Mouse (Mus musculus) kidney, embryonic 14.5 days (tissue): ENCODE data around the gene C130074G19Rik. TPM values are rescaled to one million over a fixed set of nuclear protein-coding genes. Genes with fewer than 3 reads are reported as not detected.

ENCODE experiments used
- ATAC-seq: fragments of 200-750 bp; cut with Nextera tagmentation; 2 replicates; pipeline ENCODE4 v1.8.0; 2017; ENCODE audit warnings: moderate number of reproducible peaks, mild to moderate bottlenecking, moderate TSS enrichment, moderate library complexity; ENCODE audit not compliant: low FRiP score, low TSS enrichment
- H3K27ac ChIP-seq: fragments of 300-500 bp; sonication (generic); 2 replicates; pipeline ENCODE4 v1.5.1; 2014; ENCODE audit warnings: low read depth, mild to moderate bottlenecking, low read length, moderate library complexity, mixed read lengths
- H3K27me3 ChIP-seq: fragments of 300-500 bp; sonication (generic); 2 replicates; pipeline ENCODE4 v1.6.1; 2014; ENCODE audit warnings: mild to moderate bottlenecking, low read length; ENCODE audit not compliant: control insufficient read depth, insufficient read depth
- H3K36me3 ChIP-seq: fragments of 300-500 bp; sonication (generic); 2 replicates; pipeline ENCODE4 v1.6.1; 2014; ENCODE audit warnings: low read length, mixed read lengths; ENCODE audit not compliant: control insufficient read depth, insufficient read depth
- H3K4me1 ChIP-seq: fragments of 300-500 bp; sonication (generic); 2 replicates; pipeline ENCODE4 v1.6.1; 2014; ENCODE audit warnings: low read length, mixed read lengths; ENCODE audit not compliant: control insufficient read depth, insufficient read depth
- H3K4me2 ChIP-seq: fragments of 300-500 bp; sonication (generic); replicated peaks from 2 replicates; pipeline ENCODE4 v1.6.1; 2014; ENCODE audit warnings: low read depth, mild to moderate bottlenecking, low read length
- H3K4me3 ChIP-seq: fragments of 300-500 bp; sonication (generic); 2 replicates; pipeline ENCODE4 v1.5.1; 2014; ENCODE audit warnings: mild to moderate bottlenecking, low read length
- H3K9ac ChIP-seq: fragments of 300-500 bp; sonication (generic); 2 replicates; pipeline ENCODE4 v1.6.1; 2014; ENCODE audit warnings: low read depth, mild to moderate bottlenecking, low read length, moderate library complexity
- H3K9me3 ChIP-seq: fragments of 300-500 bp; sonication (generic); 2 replicates; pipeline ENCODE4 v1.6.1; 2016; ENCODE audit warnings: low read length; ENCODE audit not compliant: control insufficient read depth
- WGBS: fragments of 180-500 bp; shearing (Covaris S2); extraction: QIAGEN DNeasy Blood & Tissue Kit; methylation state at CpG from one replicate; pipeline ENCODE4 v1.1.7; 2014; 5-methylcytosine and 5-hydroxymethylcytosine counted together
- polyA plus RNA-seq: library from polyadenylated mRNA; unstranded; fragments of >200 nt; fragmentation: Nextera tagmentation; extraction: Ambion mirVana; gene quantifications from 2 replicates; pipeline ENCODE4 v1.2.1, GENCODE M21; 2014

C130074G19Rik gene
- polyA plus RNA-seq, 1 experiment from 2014 or later: 2.2 TPM

- H3K9ac ChIP-seq: no peak overlapping the region
- peaks cover 13% of the 10 kb centered on the region for H3K36me3 ChIP-seq
- ATAC-seq: no peak
- 72% methylated on average over 6 of the region's 6 CpGs for WGBS
- no peak overlapping the region for H3K27ac ChIP-seq
- H3K27me3 ChIP-seq: no peaks in the 10 kb centered on the region
- H3K9me3 ChIP-seq: no peaks in the 10 kb centered on the region
- H3K4me1 ChIP-seq: no peaks in the 10 kb centered on the region
- H3K4me2 ChIP-seq: no peak overlapping the region
- no peak overlapping the region for H3K4me3 ChIP-seq
Observed at GRCm38 (mm10) chr1:184911861-184912260, 28.8 kb upstream of the C130074G19Rik start.

GRCm38 (mm10) chr1:184908558-184908957 lies 25.5 kb upstream of the C130074G19Rik start:
- no peak overlapping the region for H3K4me2 ChIP-seq
- H3K4me1 ChIP-seq: no peaks in the 10 kb centered on the region
- no peak overlapping the region for H3K4me3 ChIP-seq
- no peak overlapping the region for H3K9ac ChIP-seq
- no peak for ATAC-seq
- H3K9me3 ChIP-seq: no peaks in the 10 kb centered on the region
- WGBS: 70% methylated on average over 9 of the region's 9 CpGs
- no peaks in the 10 kb centered on the region for H3K27me3 ChIP-seq
- H3K27ac ChIP-seq: no peak overlapping the region
- H3K36me3 ChIP-seq: peaks cover 30% of the 10 kb centered on the region

- Histone ChIP-seq H3K4me2 (no peak overlapping the region), H3K36me3 (peaks cover 25% of the 10 kb centered on the region), H3K4me1 (no peaks in the 10 kb centered on the region), H3K9me3 (no peaks in the 10 kb centered on the region), H3K27me3 (no peaks in the 10 kb centered on the region), H3K27ac (no peak overlapping the region), H3K9ac (no peak overlapping the region), H3K4me3 (no peak overlapping the region)
- 90% methylated on average over 12 of the region's 12 CpGs for WGBS
- ATAC-seq: no peak
Observed at GRCm38 (mm10) chr1:184905904-184906745, 23.1 kb upstream of the C130074G19Rik start.

GRCm38 (mm10) chr1:184905371-184905770 lies 22.4 kb upstream of the C130074G19Rik start:
- no peak for ATAC-seq
- H3K4me1 ChIP-seq: no peaks in the 10 kb centered on the region
- no peaks in the 10 kb centered on the region for H3K9me3 ChIP-seq
- H3K9ac ChIP-seq: no peak overlapping the region
- no peak overlapping the region for H3K27ac ChIP-seq
- no peak overlapping the region for H3K4me2 ChIP-seq
- WGBS: 67% methylated on average over 19 of the region's 19 CpGs
- H3K4me3 ChIP-seq: no peak overlapping the region
- no peaks in the 10 kb centered on the region for H3K27me3 ChIP-seq
- H3K36me3 ChIP-seq: peaks cover 25% of the 10 kb centered on the region

GRCm38 (mm10) chr1:184903697-184904096 lies 20.7 kb upstream of the C130074G19Rik start:
- Histone ChIP-seq H3K36me3 (peaks cover 25% of the 10 kb centered on the region), H3K4me2 (no peak overlapping the region), H3K27ac (no peak overlapping the region), H3K9me3 (no peaks in the 10 kb centered on the region), H3K27me3 (no peaks in the 10 kb centered on the region), H3K9ac (no peak overlapping the region), H3K4me1 (no peaks in the 10 kb centered on the region), H3K4me3 (no peak overlapping the region)
- no peak for ATAC-seq
- whole genome bisulfite sequencing: 64% methylated on average over 7 of the region's 7 CpGs

- Histone ChIP-seq H3K9ac (no peak overlapping the region), H3K4me1 (no peaks in the 10 kb centered on the region), H3K9me3 (no peaks in the 10 kb centered on the region), H3K27me3 (no peaks in the 10 kb centered on the region), H3K27ac (no peak overlapping the region), H3K36me3 (peaks cover 25% of the 10 kb centered on the region), H3K4me3 (no peak overlapping the region), H3K4me2 (no peak overlapping the region)
- 92% methylated on average over 7 of the region's 7 CpGs for WGBS
- ATAC-seq: no peak
Observed at GRCm38 (mm10) chr1:184902886-184903285, 19.9 kb upstream of the C130074G19Rik start.

- H3K27ac ChIP-seq: no peak overlapping the region
- H3K9me3 ChIP-seq: no peaks in the 10 kb centered on the region
- no peaks in the 10 kb centered on the region for H3K36me3 ChIP-seq
- no peak overlapping the region for H3K9ac ChIP-seq
- H3K4me2 ChIP-seq: no peak overlapping the region
- no peaks in the 10 kb centered on the region for H3K4me1 ChIP-seq
- WGBS: 45% methylated on average over 16 of the region's 16 CpGs
- no peak overlapping the region for H3K4me3 ChIP-seq
- H3K27me3 ChIP-seq: no peaks in the 10 kb centered on the region
- ATAC-seq: no peak
Observed at GRCm38 (mm10) chr1:184897350-184897749, 14.3 kb upstream of the C130074G19Rik start.

GRCm38 (mm10) chr1:184891998-184892397 lies 9.0 kb upstream of the C130074G19Rik start:
- 77% methylated on average over 3 of the region's 3 CpGs for WGBS
- Histone ChIP-seq H3K36me3 (no peaks in the 10 kb centered on the region), H3K9ac (no peak overlapping the region), H3K4me2 (no peak overlapping the region), H3K27ac (no peak overlapping the region), H3K9me3 (no peaks in the 10 kb centered on the region), H3K4me1 (no peaks in the 10 kb centered on the region), H3K4me3 (no peak overlapping the region), H3K27me3 (no peaks in the 10 kb centered on the region)
- no peak for ATAC-seq

- H3K27me3 ChIP-seq: no peaks in the 10 kb centered on the region
- H3K4me1 ChIP-seq: no peaks in the 10 kb centered on the region
- H3K9ac ChIP-seq: no peak overlapping the region
- H3K4me2 ChIP-seq: no peak overlapping the region
- H3K4me3 ChIP-seq: no peak overlapping the region
- no peak for ATAC-seq
- H3K36me3 ChIP-seq: no peaks in the 10 kb centered on the region
- no peak overlapping the region for H3K27ac ChIP-seq
- 86% methylated on average over 6 of the region's 6 CpGs for WGBS
- no peaks in the 10 kb centered on the region for H3K9me3 ChIP-seq
Observed at GRCm38 (mm10) chr1:184889454-184889853, 6.4 kb upstream of the C130074G19Rik start.
